Mouse (Mus musculus) midbrain, embryonic 10.5 days (tissue): Measurements from ENCODE around the gene Nrl. TPM values are rescaled to one million over a fixed set of nuclear protein-coding genes. Genes with fewer than 3 reads are reported as not detected.

ENCODE experiments used
- DNase-seq: peaks from one replicate; pipeline ENCODE4 v3.0.0-alpha.2; 2017; ENCODE audit warnings: low spot score
- H3K27ac ChIP-seq: fragments of 300-500 bp; sonication (generic); replicated peaks from 2 replicates; pipeline ENCODE4 v1.5.1; 2016; ENCODE audit warnings: mild to moderate bottlenecking
- H3K27me3 ChIP-seq: fragments of 300-500 bp; sonication (generic); 2 replicates; pipeline ENCODE4 v1.6.1; 2016; ENCODE audit warnings: low read depth, mild to moderate bottlenecking; ENCODE audit not compliant: poor library complexity, severe bottlenecking
- H3K36me3 ChIP-seq: fragments of 300-500 bp; sonication (generic); 2 replicates; pipeline ENCODE4 v1.6.1; 2016; ENCODE audit warnings: mild to moderate bottlenecking, moderate library complexity
- H3K4me1 ChIP-seq: fragments of 300-500 bp; sonication (generic); 2 replicates; pipeline ENCODE4 v1.6.1; 2016
- H3K4me3 ChIP-seq: fragments of 300-500 bp; sonication (generic); 2 replicates; pipeline ENCODE4 v1.5.1; 2016; ENCODE audit warnings: mild to moderate bottlenecking, moderate library complexity
- H3K9me3 ChIP-seq: fragments of 300-500 bp; sonication (generic); replicated peaks from 2 replicates; pipeline ENCODE4 v1.6.1; 2016; ENCODE audit warnings: mild to moderate bottlenecking
- WGBS: fragments of 180-500 bp; shearing (Covaris S2); methylation state at CpG from one replicate; pipeline ENCODE4 v1.1.7; 2016; 5-methylcytosine and 5-hydroxymethylcytosine counted together
- polyA plus RNA-seq: library from polyadenylated mRNA; unstranded; fragments of >200 nt; fragmentation: Nextera tagmentation; extraction: Ambion mirVana; gene quantifications from 2 replicates; pipeline ENCODE4 v1.2.1, GENCODE M21; 2016

Gene Nrl
- polyA plus RNA-seq, 1 experiment from 2014 or later = not detected

GRCm38 (mm10) chr14:55470806-55471205 lies 54.0 kb downstream of the Nrl start:
- Histone ChIP-seq H3K4me1 (peaks cover 15% of the 10 kb centered on the region), H3K9me3 (no peaks in the 10 kb centered on the region), H3K27me3 (no peaks in the 10 kb centered on the region; the same call in 1 of the 2 replicates), H3K4me3 (no peak overlapping the region), H3K36me3 (no peaks in the 10 kb centered on the region), H3K27ac (no peak overlapping the region)
- DNase-seq = no peak
- WGBS = 20% methylated on average over 10 of the region's 10 CpGs

DNA sequence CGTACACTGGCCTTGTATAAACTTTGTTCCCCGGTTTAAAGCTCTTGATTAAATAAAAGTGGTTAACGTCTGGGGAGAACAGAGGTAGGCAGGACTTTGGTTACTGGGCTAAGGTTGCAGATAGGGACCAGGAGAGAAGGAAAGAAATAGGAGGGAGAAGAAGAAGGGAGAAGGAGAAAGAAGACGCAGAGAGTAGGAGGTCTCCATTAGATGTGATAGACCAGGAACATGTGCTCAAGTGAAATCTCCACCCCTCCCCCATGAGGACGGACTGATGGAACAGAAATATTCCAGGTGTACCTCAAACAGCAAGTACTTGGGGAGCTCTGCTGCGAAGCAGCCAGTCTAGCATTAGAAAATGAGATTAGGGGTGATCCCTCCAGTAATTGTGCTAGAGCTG lies 55.0 kb downstream of the Nrl start:
- Histone ChIP-seq H3K4me3 (no peak overlapping the region), H3K27me3 (no peaks in the 10 kb centered on the region; the same call in 1 of the 2 replicates), H3K36me3 (no peaks in the 10 kb centered on the region), H3K4me1 (peaks cover 15% of the 10 kb centered on the region), H3K9me3 (no peaks in the 10 kb centered on the region), H3K27ac (no peak overlapping the region)
- no peak for DNase-seq
- 83% methylated on average over 6 of the region's 6 CpGs for WGBS

DNA sequence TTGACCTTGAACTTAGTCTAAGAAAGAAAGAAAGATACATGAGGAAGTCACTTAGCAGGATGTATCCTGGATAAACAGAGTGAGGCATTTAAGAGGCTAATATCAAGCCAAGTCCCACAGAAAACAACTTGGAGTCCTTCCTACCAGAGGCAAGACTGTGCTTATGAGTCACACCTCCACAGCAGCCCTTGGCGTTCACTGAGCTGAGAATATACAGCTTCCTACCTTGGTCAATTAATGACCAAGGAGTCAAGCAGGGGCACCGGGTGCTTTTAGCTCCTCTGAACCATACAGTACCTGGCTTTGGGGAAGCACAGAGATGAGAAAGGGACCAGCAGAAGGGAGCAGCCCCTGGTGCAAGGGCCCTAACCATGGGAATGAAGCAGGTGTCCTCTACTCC lies 55.7 kb downstream of the Nrl start:
- no peak for DNase-seq
- no peaks in the 10 kb centered on the region for H3K9me3 ChIP-seq
- 90% methylated on average over 2 of the region's 2 CpGs for WGBS
- H3K4me3 ChIP-seq = no peak overlapping the region
- no peaks in the 10 kb centered on the region; the same call in 1 of the 2 replicates for H3K27me3 ChIP-seq
- H3K36me3 ChIP-seq = no peaks in the 10 kb centered on the region
- no peak overlapping the region for H3K27ac ChIP-seq
- peaks cover 15% of the 10 kb centered on the region for H3K4me1 ChIP-seq

Other genes with a start within 250 kb of the Nrl start
- gene Dhrs4, start 46.2 kb downstream of the Nrl start, polyA plus RNA-seq = 60.9 and 64.5 TPM in 2 replicates
- gene Carmil3, start 34.3 kb downstream of the Nrl start, polyA plus RNA-seq = 5.2 and 6.6 TPM in 2 replicates
- gene Cpne6, start 14.5 kb downstream of the Nrl start, polyA plus RNA-seq = 0.36 and 0.48 TPM in 2 replicates
- 16.5 and 18.5 TPM in 2 replicates for gene Pck2, start 15.3 kb upstream of the Nrl start, polyA plus RNA-seq
- gene Dcaf11, start 35.0 kb upstream of the Nrl start, polyA plus RNA-seq = 78.5 and 90.8 TPM in 2 replicates
- gene A730061H03Rik, start 35.4 kb upstream of the Nrl start, polyA plus RNA-seq = 0.30 TPM in 1 of 2 replicates, not detected in the other
- gene Fitm1, start 50.6 kb upstream of the Nrl start, polyA plus RNA-seq = 0.14 and 0.25 TPM in 2 replicates
- 88.7 and 97.9 TPM in 2 replicates for gene Psme1, start 53.1 kb upstream of the Nrl start, polyA plus RNA-seq
- gene Emc9, start 60.3 kb upstream of the Nrl start, polyA plus RNA-seq = 7.9 and 8.0 TPM in 2 replicates
- 171 and 184 TPM in 2 replicates for gene Psme2, start 66.1 kb upstream of the Nrl start, polyA plus RNA-seq
- gene Rnf31, start 66.7 kb upstream of the Nrl start, polyA plus RNA-seq = 15.4 and 21.0 TPM in 2 replicates
- 6.5 and 6.9 TPM in 2 replicates for gene Irf9, start 78.6 kb upstream of the Nrl start, polyA plus RNA-seq
- 4.1 and 5.5 TPM in 2 replicates for gene Rec8, start 93.1 kb upstream of the Nrl start, polyA plus RNA-seq
- 94.1 and 100 TPM in 2 replicates for gene Ipo4, start 111.0 kb upstream of the Nrl start, polyA plus RNA-seq
- 1.1 and 1.2 TPM in 2 replicates for gene Gm49378, start 112.9 kb upstream of the Nrl start, polyA plus RNA-seq
- 74.7 and 77.1 TPM in 2 replicates for gene Tm9sf1, start 118.8 kb upstream of the Nrl start, polyA plus RNA-seq
- 0.75 and 0.79 TPM in 2 replicates for gene Tssk4, start 125.2 kb upstream of the Nrl start, polyA plus RNA-seq
- gene Mdp1, start 135.5 kb upstream of the Nrl start, polyA plus RNA-seq = 65.3 and 72.9 TPM in 2 replicates
- gene Gmpr2, start 147.0 kb upstream of the Nrl start, polyA plus RNA-seq = 63.5 and 65.0 TPM in 2 replicates
- gene Nedd8, start 147.1 kb upstream of the Nrl start, polyA plus RNA-seq = 610 and 632 TPM in 2 replicates
- gene Tinf2, start 156.8 kb upstream of the Nrl start, polyA plus RNA-seq = 70.5 and 74.5 TPM in 2 replicates
- gene Tgm1, start 188.9 kb upstream of the Nrl start, polyA plus RNA-seq = 0.27 and 0.42 TPM in 2 replicates
- gene Rabggta, start 197.3 kb upstream of the Nrl start, polyA plus RNA-seq = 30.1 and 34.4 TPM in 2 replicates
- 67.6 and 71.2 TPM in 2 replicates for gene Dhrs1, start 220.7 kb upstream of the Nrl start, polyA plus RNA-seq
- gene Nop9, start 220.7 kb upstream of the Nrl start, polyA plus RNA-seq = 50.6 and 60.8 TPM in 2 replicates
- gene Cideb, start 233.5 kb upstream of the Nrl start, polyA plus RNA-seq = 0.22 and 0.23 TPM in 2 replicates
- gene Ltb4r2, start 236.4 kb upstream of the Nrl start, polyA plus RNA-seq = 0.06 and 0.22 TPM in 2 replicates
- 0.25 and 0.30 TPM in 2 replicates for gene Ltb4r1, start 241.0 kb upstream of the Nrl start, polyA plus RNA-seq